Mouse (Mus musculus): Measurements from ENCODE around the gene Stim2.

DNA sequence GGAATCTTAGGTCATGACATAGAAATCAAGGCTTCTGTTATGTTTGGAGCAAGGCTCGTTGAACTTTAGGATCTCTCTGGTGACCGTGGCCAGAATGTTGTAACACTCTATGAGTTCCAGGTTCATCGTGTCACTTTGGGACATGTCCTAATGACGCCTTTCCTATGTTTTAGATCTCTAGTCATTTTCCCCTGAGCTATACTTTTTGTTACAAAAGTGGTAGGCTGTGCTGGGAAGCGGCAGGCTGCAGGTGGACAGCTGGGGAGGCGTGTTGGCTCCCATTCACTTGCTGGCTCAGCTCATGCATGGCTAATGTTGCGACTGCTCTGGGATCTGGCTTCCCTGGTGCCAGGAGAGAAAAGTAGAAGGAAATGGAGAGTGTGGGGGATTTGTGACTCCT is 5.7 kb upstream of the Stim2 start:
- TF ChIP-seq CTCF (IDR thresholded peaks at IDR 0.05; ENCODE audit: control insufficient read depth, insufficient read depth, insufficient read length) (no peak), CEBPB (IDR thresholded peaks at IDR 0.05; ENCODE audit: low read depth) (no peak), MYOG (IDR thresholded peaks at IDR 0.05; ENCODE audit: control insufficient read depth, extremely low read depth, insufficient read length) (no peak)

Data from C2C12 (cell line).